Mouse (Mus musculus): ENCODE measurements around the gene Gm5150. TPM values are rescaled to one million over a fixed set of nuclear protein-coding genes. Genes with fewer than 3 reads are reported as not detected.

The Gm5150 gene
- 17.8 TPM for polyA plus RNA-seq (2015; fragmentation: Illumina TruSeq; extraction: RNeasy Lipid Tissue Mini Kit (QIAGEN cat#74804); ENCODE audit: insufficient read depth, low replicate concordance)

DNA sequence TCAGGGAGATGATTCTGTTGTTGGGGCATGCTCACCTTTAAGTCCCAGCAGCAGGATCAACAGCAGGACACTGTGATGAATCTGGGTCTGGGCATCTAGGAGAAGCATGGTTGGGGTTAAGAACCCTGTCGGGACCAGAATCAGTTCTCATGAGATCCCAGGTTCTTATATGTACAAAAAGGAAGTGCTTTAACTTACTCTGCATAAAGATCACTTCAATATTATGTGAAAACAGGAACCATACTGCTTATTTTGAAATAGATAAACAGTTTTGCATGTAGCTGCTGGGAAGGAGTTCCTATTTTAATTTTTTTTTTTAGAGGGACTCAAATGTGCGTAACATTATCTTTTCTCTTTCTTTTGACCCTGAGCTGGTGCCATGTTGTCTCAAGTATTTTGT lies at the start of gene Gm5150:
Gene Gm5150, minus strand, starts transcription at position 223 of the 400 bp plus-strand sequence.

Other genes starting within 250 kb of the Gm5150 start
- gene Sirpb1c, start 157.9 kb downstream of the Gm5150 start, polyA plus RNA-seq (2015; fragmentation: Illumina TruSeq; extraction: RNeasy Lipid Tissue Mini Kit (QIAGEN cat#74804); ENCODE audit: insufficient read depth, low replicate concordance): 21.3 TPM